Comparison of ENCODE assay signal across 8 mouse cellular contexts in the genomic region with DNA sequence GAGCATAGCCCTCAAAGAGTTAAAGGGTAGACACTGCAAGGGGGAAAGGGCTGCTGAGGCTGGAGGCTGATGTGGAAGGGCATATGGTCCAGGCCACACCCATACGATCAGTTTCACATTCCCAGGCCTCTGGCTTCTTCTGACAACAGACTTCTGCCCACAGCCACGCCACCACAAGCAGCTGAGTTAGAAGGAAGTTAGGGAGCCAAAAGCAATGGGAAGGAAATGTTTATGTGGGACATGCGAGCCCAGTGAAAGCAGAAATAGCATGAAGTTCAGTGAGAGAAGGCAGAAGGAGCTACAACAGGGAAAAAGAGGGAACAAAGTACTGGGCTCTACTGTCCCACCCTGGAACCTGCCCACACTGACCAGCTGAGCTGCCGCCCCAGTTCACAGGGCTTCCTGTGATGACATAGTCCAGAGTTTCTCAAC.
DNase-seq lines count a peak whose midpoint lies in the region; ATAC-seq lines count a peak whose summit lies in the region.

No protein-coding gene starts in this region.

- 83% methylated on average over 4 of the region's 4 CpGs for WGBS in midbrain, embryonic 10.5 days
- 85% methylated on average over 4 of the region's 4 CpGs for WGBS in midbrain, embryonic 14.5 days
- 50% methylated on average over 4 of the region's 4 CpGs for WGBS in heart, embryonic 13.5 days
- 29% methylated on average over 4 of the region's 4 CpGs for WGBS in liver, embryonic 12.5 days (ENCODE audit: insufficient replicate concordance)
- 42% methylated on average over 4 of the region's 4 CpGs for WGBS in stomach, embryonic 16.5 days
- WGBS in hindbrain, embryonic 16.5 days = 81% methylated on average over 4 of the region's 4 CpGs

- H3K4me3 ChIP-seq in midbrain, embryonic 10.5 days = no peak overlapping the region
- H3K4me3 ChIP-seq in midbrain, embryonic 14.5 days (replicated peaks; ENCODE audit: low read depth, low read length) = no peak overlapping the region
- no peak overlapping the region for H3K4me3 ChIP-seq in heart, embryonic 13.5 days
- H3K4me3 ChIP-seq in liver, embryonic 12.5 days = no peak overlapping the region
- H3K4me3 ChIP-seq in stomach, embryonic 16.5 days (replicated peaks; ENCODE audit: low read length) = no peak overlapping the region
- H3K4me3 ChIP-seq in hindbrain, embryonic 16.5 days (ENCODE audit: low read length) = no peak overlapping the region

- H3K36me3 ChIP-seq in midbrain, embryonic 10.5 days = peaks cover 23% of the 10 kb centered on the region
- no peaks in the 10 kb centered on the region for H3K36me3 ChIP-seq in midbrain, embryonic 14.5 days (ENCODE audit: control insufficient read depth, insufficient read depth, low read length)
- 0 out of 2 replicates have a peak, but pooled peaks cover 6% of the 10 kb centered on the region for H3K36me3 ChIP-seq in heart, embryonic 13.5 days
- H3K36me3 ChIP-seq in liver, embryonic 12.5 days = no peaks in the 10 kb centered on the region
- no peaks in the 10 kb centered on the region for H3K36me3 ChIP-seq in stomach, embryonic 16.5 days (ENCODE audit: control insufficient read depth, insufficient read depth, low read length)
- no peaks in the 10 kb centered on the region for H3K36me3 ChIP-seq in hindbrain, embryonic 16.5 days (ENCODE audit: control insufficient read depth, insufficient read depth, low read length)

- H3K4me1 ChIP-seq in midbrain, embryonic 10.5 days = peaks cover 5% of the 10 kb centered on the region
- H3K4me1 ChIP-seq in midbrain, embryonic 14.5 days (ENCODE audit: control insufficient read depth, insufficient read depth, low read length) = peaks cover 3% of the 10 kb centered on the region; the same call in 1 of the 2 replicates
- H3K4me1 ChIP-seq in heart, embryonic 13.5 days = peaks cover 12% of the 10 kb centered on the region
- H3K4me1 ChIP-seq in liver, embryonic 12.5 days = peaks cover 20% of the 10 kb centered on the region
- H3K4me1 ChIP-seq in stomach, embryonic 16.5 days (ENCODE audit: control insufficient read depth, insufficient read depth, low read length) = 0 out of 2 replicates have a peak, but pooled peaks cover 5% of the 10 kb centered on the region
- no peaks in the 10 kb centered on the region for H3K4me1 ChIP-seq in hindbrain, embryonic 16.5 days (ENCODE audit: control insufficient read depth, insufficient read depth, low read depth, low read length)

- no peaks in the 10 kb centered on the region for H3K9me3 ChIP-seq in midbrain, embryonic 10.5 days (replicated peaks)
- H3K9me3 ChIP-seq in midbrain, embryonic 14.5 days (ENCODE audit: control insufficient read depth, low read length) = no peaks in the 10 kb centered on the region
- H3K9me3 ChIP-seq in heart, embryonic 13.5 days = no peaks in the 10 kb centered on the region
- H3K9me3 ChIP-seq in liver, embryonic 12.5 days (replicated peaks) = no peaks in the 10 kb centered on the region
- no peaks in the 10 kb centered on the region for H3K9me3 ChIP-seq in stomach, embryonic 16.5 days (replicated peaks; ENCODE audit: control insufficient read depth, low read length)
- H3K9me3 ChIP-seq in hindbrain, embryonic 16.5 days (ENCODE audit: control insufficient read depth, low read length) = no peaks in the 10 kb centered on the region

- no peak for DNase-seq in midbrain, embryonic 10.5 days (ENCODE audit: low spot score)
- DNase-seq in midbrain, embryonic 14.5 days = no peak
- DNase-seq in right cerebral cortex, adult 18-20 months = no peak
- DNase-seq in frontal cortex, postnatal 14 days (ENCODE audit: low spot score in 2 of 2) = no peak

- H3K4me2 ChIP-seq in midbrain, embryonic 14.5 days (ENCODE audit: low read length) = no peak overlapping the region
- no peak overlapping the region for H3K4me2 ChIP-seq in heart, embryonic 13.5 days
- no peak overlapping the region for H3K4me2 ChIP-seq in liver, embryonic 12.5 days
- H3K4me2 ChIP-seq in stomach, embryonic 16.5 days (ENCODE audit: low read depth, low read length) = no peak overlapping the region
- no peak overlapping the region for H3K4me2 ChIP-seq in hindbrain, embryonic 16.5 days (ENCODE audit: low read length)

- no peak for ATAC-seq in midbrain, embryonic 14.5 days (ENCODE audit: low FRiP score, low TSS enrichment)
- ATAC-seq in heart, embryonic 13.5 days (ENCODE audit: extremely low read depth, insufficient number of reproducible peaks, low FRiP score, low TSS enrichment) = no peak
- ATAC-seq in liver, embryonic 12.5 days = no peak
- no peak for ATAC-seq in stomach, embryonic 16.5 days (ENCODE audit: insufficient read depth, low FRiP score)
- no peak for ATAC-seq in hindbrain, embryonic 16.5 days

- H3K27ac ChIP-seq in midbrain, embryonic 10.5 days (replicated peaks) = 0 out of 2 replicates have a peak overlapping the region, but pooled peaks have one; percentile 7
- no peak overlapping the region for H3K27ac ChIP-seq in midbrain, embryonic 14.5 days (replicated peaks; ENCODE audit: low read depth, low read length)
- H3K27ac ChIP-seq in heart, embryonic 13.5 days (replicated peaks) = peak overlapping the region; percentile 29; the same call in 1 of the 2 replicates
- H3K27ac ChIP-seq in liver, embryonic 12.5 days = peak overlapping the region; percentile 48; the same call in 1 of the 2 replicates
- H3K27ac ChIP-seq in stomach, embryonic 16.5 days (ENCODE audit: low read length) = peak overlapping the region; percentile 7; the same call in 1 of the 2 replicates
- H3K27ac ChIP-seq in hindbrain, embryonic 16.5 days (ENCODE audit: low read depth, low read length) = no peak overlapping the region

- no peak overlapping the region for H3K9ac ChIP-seq in midbrain, embryonic 14.5 days (replicated peaks; ENCODE audit: low read length)
- no peak overlapping the region for H3K9ac ChIP-seq in heart, embryonic 13.5 days
- H3K9ac ChIP-seq in liver, embryonic 12.5 days = no peak overlapping the region
- H3K9ac ChIP-seq in stomach, embryonic 16.5 days (ENCODE audit: low read length) = no peak overlapping the region
- no peak overlapping the region for H3K9ac ChIP-seq in hindbrain, embryonic 16.5 days (ENCODE audit: low read depth, low read length)

- no peaks in the 10 kb centered on the region for H3K27me3 ChIP-seq in midbrain, embryonic 10.5 days (ENCODE audit: low read depth, poor library complexity, severe bottlenecking)
- H3K27me3 ChIP-seq in midbrain, embryonic 14.5 days (ENCODE audit: control insufficient read depth, insufficient read depth, low read length) = no peaks in the 10 kb centered on the region
- no peaks in the 10 kb centered on the region for H3K27me3 ChIP-seq in heart, embryonic 13.5 days (replicated peaks)
- H3K27me3 ChIP-seq in liver, embryonic 12.5 days (replicated peaks) = no peaks in the 10 kb centered on the region
- H3K27me3 ChIP-seq in stomach, embryonic 16.5 days (ENCODE audit: control insufficient read depth, insufficient read depth, low read length) = no peaks in the 10 kb centered on the region
- no peaks in the 10 kb centered on the region for H3K27me3 ChIP-seq in hindbrain, embryonic 16.5 days (replicated peaks; ENCODE audit: control insufficient read depth, insufficient read depth, low read length)

Comparison
In these comparisons a context has a peak if more than half of its experiments do, and no peak if none do; other contexts are left out.
1. H3K27ac ChIP-seq: peak in midbrain, embryonic 10.5 days (single experiment), heart, embryonic 13.5 days (single experiment), liver, embryonic 12.5 days (single experiment) and stomach, embryonic 16.5 days (single experiment); none in midbrain, embryonic 14.5 days (single experiment) and hindbrain, embryonic 16.5 days (single experiment).